Mouse (Mus musculus) limb, embryonic 14.5 days (tissue): ENCODE results near the gene Slc25a26. TPM values are rescaled to one million over a fixed set of nuclear protein-coding genes. Genes with fewer than 3 reads are reported as not detected.

ENCODE experiments used
- ATAC-seq: fragments of 200-750 bp; cut with Nextera tagmentation; 2 replicates; pipeline ENCODE4 v1.8.0; 2017; ENCODE audit warnings: low read depth, moderate number of reproducible peaks, moderate TSS enrichment; ENCODE audit not compliant: low FRiP score
- DNase-seq: peaks from one replicate; pipeline ENCODE4 v3.0.0-alpha.2; 2015; ENCODE audit warnings: low spot score
- H3K27ac ChIP-seq: fragments of 300-500 bp; sonication (generic); replicated peaks from 2 replicates; pipeline ENCODE4 v1.5.1; 2014; ENCODE audit warnings: low read depth, mild to moderate bottlenecking, low read length, moderate library complexity, mixed read lengths
- H3K27me3 ChIP-seq: fragments of 300-500 bp; sonication (generic); 2 replicates; pipeline ENCODE4 v1.6.1; 2014; ENCODE audit warnings: low read length, mixed read lengths; ENCODE audit not compliant: control insufficient read depth, insufficient read depth
- H3K36me3 ChIP-seq: fragments of 300-500 bp; sonication (generic); 2 replicates; pipeline ENCODE4 v1.6.1; 2014; ENCODE audit warnings: mild to moderate bottlenecking, low read length, moderate library complexity, mixed read lengths; ENCODE audit not compliant: control insufficient read depth, insufficient read depth
- H3K4me1 ChIP-seq: fragments of 300-500 bp; sonication (generic); 2 replicates; pipeline ENCODE4 v1.6.1; 2014; ENCODE audit warnings: antibody characterized with exemption, low read length, mixed read lengths; ENCODE audit not compliant: control insufficient read depth, insufficient read depth
- H3K4me2 ChIP-seq: fragments of 300-500 bp; sonication (generic); replicated peaks from 2 replicates; pipeline ENCODE4 v1.6.1; 2014; ENCODE audit warnings: low read depth, mild to moderate bottlenecking, low read length, moderate library complexity; ENCODE audit not compliant: severe bottlenecking
- H3K4me3 ChIP-seq: fragments of 300-500 bp; sonication (generic); replicated peaks from 2 replicates; pipeline ENCODE4 v1.5.1; 2014; ENCODE audit warnings: low read length
- H3K9ac ChIP-seq: fragments of 300-500 bp; sonication (generic); 2 replicates; pipeline ENCODE4 v1.6.1; 2014; ENCODE audit warnings: mild to moderate bottlenecking, low read depth, low read length, moderate library complexity; ENCODE audit not compliant: severe bottlenecking
- H3K9me3 ChIP-seq: fragments of 300-500 bp; sonication (generic); 2 replicates; pipeline ENCODE4 v1.6.1; 2016; ENCODE audit warnings: low read length; ENCODE audit not compliant: control insufficient read depth
- POLR2A ChIP-seq: fragments of 200-500 bp; IDR thresholded peaks from 2 replicates; pipeline ENCODE4 v1.8.0; 2012; ENCODE audit warnings: inconsistent platforms, mild to moderate bottlenecking, moderate library complexity, borderline replicate concordance; ENCODE audit not compliant: insufficient read depth, insufficient read length; ENCODE audit errors: extremely low read depth
- WGBS: fragments of 180-500 bp; shearing (Covaris S2); extraction: QIAGEN DNeasy Blood & Tissue Kit; methylation state at CpG from one replicate; pipeline ENCODE4 v1.1.7; 2014; 5-methylcytosine and 5-hydroxymethylcytosine counted together
- polyA plus RNA-seq, 2 experiments: library from polyadenylated mRNA; depleted of rRNA in 1 of 2; stranded (reverse) in 1 of 2; unstranded in 1 of 2; fragments of >200 nt; fragmentation: Nextera tagmentation in 1 of 2; extraction: Ambion mirVana in 1 of 2; gene quantifications; 2 replicates each; pipeline versions ENCODE4 v1.2.1 to v1.2.3; 2012 to 2014

The Slc25a26 gene
- polyA plus RNA-seq, 2 experiments = 7.1 to 9.3 TPM

DNA sequence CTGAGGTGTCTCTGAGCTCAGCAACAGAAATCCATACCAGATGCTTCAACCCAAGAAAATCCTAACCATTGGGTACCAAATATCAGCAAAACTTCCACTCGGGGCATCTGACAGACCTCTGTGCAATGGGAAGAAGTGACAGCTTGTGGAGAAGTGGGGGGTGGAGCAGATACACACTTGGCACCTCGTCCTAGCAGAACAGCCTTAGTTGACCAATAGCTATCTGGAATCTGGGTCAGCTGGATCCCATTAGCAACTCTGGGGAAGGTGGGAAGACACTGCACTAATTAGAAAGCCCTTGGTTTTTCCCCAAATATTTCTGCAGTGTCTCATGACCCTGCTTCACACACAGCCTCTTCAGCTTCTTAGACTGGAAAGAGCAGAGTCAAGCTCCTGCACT is 126.7 kb downstream of the Slc25a26 start:
- Histone ChIP-seq H3K4me3 (no peak overlapping the region), H3K36me3 (peaks cover 48% of the 10 kb centered on the region), H3K27ac (no peak overlapping the region), H3K4me2 (no peak overlapping the region), H3K27me3 (no peaks in the 10 kb centered on the region), H3K4me1 (peaks cover 38% of the 10 kb centered on the region), H3K9me3 (no peaks in the 10 kb centered on the region), H3K9ac (no peak overlapping the region)
- WGBS = 5% methylated on average over 2 of the region's 2 CpGs
- ATAC-seq = no peak
- no peak for DNase-seq
- TF ChIP-seq POLR2A = no peak

DNA sequence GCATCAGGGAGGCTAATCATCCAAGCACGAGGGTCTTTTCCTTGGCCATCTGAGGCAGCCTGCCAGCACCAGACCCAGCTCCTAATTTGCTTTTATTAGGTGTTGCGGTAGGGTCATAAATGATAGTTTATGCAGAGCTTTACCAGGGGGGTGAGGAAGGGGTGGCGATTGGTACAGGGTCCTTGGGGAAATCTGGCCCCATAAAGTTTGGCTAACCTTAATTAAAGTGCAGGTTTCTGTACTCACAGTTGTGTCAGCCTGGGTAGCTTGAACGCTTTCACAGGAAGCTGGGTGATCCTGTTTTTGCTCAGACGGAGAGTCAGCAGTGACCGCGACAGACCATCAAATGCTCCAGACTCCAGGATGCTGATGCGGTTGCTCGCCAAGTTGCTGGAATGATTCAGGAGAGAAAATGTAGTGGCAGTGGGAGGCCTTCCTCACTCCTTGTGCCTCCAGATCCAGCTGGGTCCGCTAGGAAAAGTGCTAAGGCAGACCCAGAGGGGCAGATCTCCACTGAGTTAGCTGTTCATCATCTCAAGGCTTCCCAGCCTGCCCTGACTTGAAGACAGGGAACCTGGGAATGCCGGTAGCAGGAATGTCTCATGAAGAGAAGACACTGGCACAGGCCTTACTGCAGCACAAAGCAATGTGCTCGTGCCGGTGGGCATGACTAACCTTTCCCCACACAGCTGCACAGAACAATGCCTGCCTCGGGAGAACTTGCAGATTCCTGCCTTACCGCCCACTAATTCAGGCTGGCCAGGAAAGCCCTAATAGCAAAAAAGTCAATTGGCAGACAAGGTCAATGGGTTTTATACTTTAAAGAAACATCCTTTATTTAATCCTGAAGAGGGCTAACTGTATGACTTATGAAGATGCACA is 127.8 kb downstream of the Slc25a26 start:
- Histone ChIP-seq H3K9me3 (no peaks in the 10 kb centered on the region), H3K4me2 (no peak overlapping the region), H3K36me3 (peaks cover 37% of the 10 kb centered on the region), H3K4me1 (peaks cover 43% of the 10 kb centered on the region), H3K9ac (no peak overlapping the region), H3K27ac (no peak overlapping the region), H3K27me3 (no peaks in the 10 kb centered on the region), H3K4me3 (no peak overlapping the region)
- WGBS = 11% methylated on average over 15 of the region's 15 CpGs
- no peak for TF ChIP-seq POLR2A
- peak; percentile 56 for ATAC-seq
- DNase-seq = peak; percentile 31

DNA sequence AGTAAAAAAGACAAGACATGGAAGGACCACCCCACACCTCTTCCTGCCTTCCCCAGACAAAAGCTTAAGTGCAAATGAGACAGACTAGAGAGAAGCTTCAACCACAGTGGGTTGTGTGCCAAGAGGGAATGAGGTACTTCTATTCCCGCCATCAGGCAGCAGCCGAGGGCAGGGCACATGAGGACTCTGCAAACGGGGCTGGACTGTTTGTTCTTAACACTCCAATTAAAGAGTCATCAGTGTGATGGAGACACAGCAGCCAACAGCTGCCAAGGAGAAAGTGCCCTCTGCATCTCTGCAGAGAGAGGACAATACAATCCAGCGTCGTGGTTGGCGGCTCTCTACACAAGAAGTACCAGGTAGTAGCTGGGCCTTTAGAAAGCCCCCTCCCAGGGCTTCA is 128.7 kb downstream of the Slc25a26 start:
- Histone ChIP-seq H3K4me1 (peaks cover 45% of the 10 kb centered on the region), H3K27me3 (no peaks in the 10 kb centered on the region), H3K27ac (no peak overlapping the region), H3K9ac (no peak overlapping the region), H3K4me2 (no peak overlapping the region), H3K4me3 (no peak overlapping the region), H3K9me3 (no peaks in the 10 kb centered on the region), H3K36me3 (peaks cover 30% of the 10 kb centered on the region)
- DNase-seq = no peak
- no peak for ATAC-seq
- TF ChIP-seq POLR2A = no peak
- WGBS = 62% methylated on average over 6 of the region's 6 CpGs

DNA sequence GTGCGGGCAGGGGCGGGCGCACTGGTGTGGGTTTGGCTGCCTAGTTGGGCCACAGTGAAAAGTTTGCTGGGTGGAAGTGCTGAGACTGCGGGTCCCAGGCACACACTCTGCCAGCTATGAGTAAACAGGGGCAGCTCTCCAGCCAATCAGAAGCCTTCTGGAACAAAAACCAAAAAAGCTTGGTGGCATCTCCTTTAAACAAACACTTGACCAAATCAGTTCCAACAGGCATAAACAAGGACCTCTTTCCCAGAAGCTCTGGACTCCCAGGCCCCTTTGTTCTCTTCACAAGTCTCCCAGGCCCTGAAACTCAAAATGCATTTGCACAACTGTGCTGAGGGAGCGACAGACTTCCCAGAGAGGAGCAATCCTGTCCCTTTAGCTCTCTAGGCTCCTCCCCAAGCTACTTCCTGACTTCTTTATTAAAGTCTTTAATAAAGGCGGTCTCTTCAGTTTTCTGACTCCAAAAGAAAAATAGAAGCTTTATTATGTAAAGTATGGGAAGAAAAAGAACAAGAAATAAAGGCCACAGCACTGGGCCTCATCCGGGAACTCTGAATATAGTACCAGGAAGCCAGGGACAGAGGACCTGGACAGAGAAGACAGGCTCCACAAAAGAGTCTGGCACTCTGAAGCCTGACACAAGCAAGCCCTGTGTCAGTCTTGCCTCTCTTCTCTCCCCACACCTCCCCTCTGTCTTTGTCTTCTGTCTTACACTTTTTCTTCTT is 131.1 kb downstream of the Slc25a26 start:
- Histone ChIP-seq H3K9ac (no peak overlapping the region), H3K4me3 (no peak overlapping the region), H3K27ac (no peak overlapping the region), H3K9me3 (no peaks in the 10 kb centered on the region), H3K27me3 (no peaks in the 10 kb centered on the region), H3K4me2 (no peak overlapping the region), H3K36me3 (peaks cover 8% of the 10 kb centered on the region), H3K4me1 (peaks cover 41% of the 10 kb centered on the region)
- WGBS = 66% methylated on average over 7 of the region's 7 CpGs
- TF ChIP-seq POLR2A = no peak
- ATAC-seq (no peak), DNase-seq (no peak)

DNA sequence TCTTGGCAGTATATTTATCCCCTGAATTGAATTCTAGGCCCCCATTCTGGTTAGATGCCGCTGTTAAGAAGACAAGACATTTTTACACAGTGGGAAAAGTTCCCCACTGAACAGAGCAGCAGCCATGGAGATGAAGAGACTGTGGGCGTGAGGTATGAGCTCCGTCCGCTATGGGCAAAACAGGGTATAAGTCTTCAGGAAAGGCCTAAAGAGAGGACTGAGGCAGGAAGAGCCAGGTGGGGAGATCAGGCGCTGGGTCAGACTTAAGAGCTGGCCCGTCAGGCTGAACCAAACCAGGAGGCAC is 131.6 kb downstream of the Slc25a26 start:
- no peak for TF ChIP-seq POLR2A
- Histone ChIP-seq H3K4me2 (no peak overlapping the region), H3K4me1 (peaks cover 35% of the 10 kb centered on the region), H3K27me3 (no peaks in the 10 kb centered on the region), H3K9me3 (no peaks in the 10 kb centered on the region), H3K36me3 (peaks cover 3% of the 10 kb centered on the region; the same call in 1 of the 2 replicates), H3K4me3 (no peak overlapping the region), H3K9ac (no peak overlapping the region), H3K27ac (no peak overlapping the region)
- ATAC-seq = no peak
- 87% methylated on average over 6 of the region's 6 CpGs for WGBS
- no peak for DNase-seq
